Mouse (Mus musculus): ENCODE measurements at regions not wholly inside any gene's neighbourhood (a gene's known extent, or its start where the extent isn't known, plus 50 kb on each side); places are given as distances from the start of the nearest gene placed in this dataset.

- peak; percentile 16; the same call in 1 of the 2 replicates for TF ChIP-seq CTCF (IDR thresholded peaks at IDR 0.05; ENCODE audit: control insufficient read depth, insufficient read depth, insufficient replicate concordance, low read depth, low read length)
- TF ChIP-seq POLR2A (IDR thresholded peaks at IDR 0.05; ENCODE audit: control insufficient read depth, low read depth, low read length): no peak
Measured at GRCm38 (mm10) chr2:168842261-168842740, 74.6 kb upstream of the Sall4 start.

Data from testis, adult 2 months (tissue).